Mouse (Mus musculus) erythroblast, embryonic 14.5 days (primary cell): ENCODE data around the gene Pdzd4. TPM values are rescaled to one million over a fixed set of nuclear protein-coding genes. Genes with fewer than 3 reads are reported as not detected.

ENCODE experiments used
- H3K27me3 ChIP-seq: 2 replicates; pipeline ENCODE4 v1.6.1; 2012; ENCODE audit warnings: inconsistent platforms; ENCODE audit not compliant: control insufficient read depth
- H3K36me3 ChIP-seq: 2 replicates; pipeline ENCODE4 v1.6.1; 2012; ENCODE audit warnings: mild to moderate bottlenecking, inconsistent platforms; ENCODE audit not compliant: control insufficient read depth
- H3K4me1 ChIP-seq: 2 replicates; pipeline ENCODE4 v1.6.1; 2012; ENCODE audit warnings: inconsistent platforms; ENCODE audit not compliant: control insufficient read depth
- H3K4me3 ChIP-seq: replicated peaks from 2 replicates; pipeline ENCODE3; 2012; ENCODE audit warnings: moderate library complexity, mild to moderate bottlenecking, inconsistent platforms
- H3K9me3 ChIP-seq: 2 replicates; pipeline ENCODE4 v1.6.1; 2012; ENCODE audit warnings: low read length, inconsistent platforms, mixed read lengths; ENCODE audit not compliant: control insufficient read depth
- GATA1 ChIP-seq: IDR thresholded peaks from 2 replicates; pipeline ENCODE4 v1.6.1; 2012; ENCODE audit warnings: low read length, inconsistent platforms, mixed read lengths
- TAL1 ChIP-seq: IDR thresholded peaks from 3 replicates; pipeline ENCODE4 v1.6.1; 2012; ENCODE audit warnings: low read length, inconsistent platforms, mixed read lengths
- polyA plus RNA-seq: library from polyadenylated mRNA; stranded (reverse); fragments of >175 nt; gene quantifications from 2 replicates; pipeline ENCODE4 v1.2.3, GENCODE M21; 2012

Gene Pdzd4
- polyA plus RNA-seq, 1 experiment, result not detected

- no peaks in the 10 kb centered on the region for H3K9me3 ChIP-seq
- no peaks in the 10 kb centered on the region for H3K4me1 ChIP-seq
- no peaks in the 10 kb centered on the region for H3K36me3 ChIP-seq
- TF ChIP-seq TAL1 (no peak), GATA1 (no peak)
- H3K27me3 ChIP-seq, result peaks cover 5% of the 10 kb centered on the region; the same call in 1 of the 2 replicates
- H3K4me3 ChIP-seq, result no peak overlapping the region
Measured at GRCm38 (mm10) chrX:73758611-73759290, 66.0 kb downstream of the Pdzd4 start.

GRCm38 (mm10) chrX:73756334-73757140 is 68.2 kb downstream of the Pdzd4 start, which contains the start of gene Plxnb3:
Gene Plxnb3, plus strand, starts transcription at chrX:73757090.
- TF ChIP-seq TAL1 (no peak), GATA1 (no peak)
- H3K4me3 ChIP-seq, result no peak within 1 kb of the TSS
- H3K36me3 ChIP-seq, result no peaks in the 10 kb centered on the region
- H3K27me3 ChIP-seq, result peaks cover 5% of the 10 kb centered on the region; the same call in 1 of the 2 replicates
- no peaks in the 10 kb centered on the region for H3K4me1 ChIP-seq
- no peaks in the 10 kb centered on the region for H3K9me3 ChIP-seq

- no peak for TF ChIP-seq GATA1
- no peak for TF ChIP-seq TAL1
- no peak overlapping the region for H3K4me3 ChIP-seq
- H3K36me3 ChIP-seq, result no peaks in the 10 kb centered on the region
- H3K9me3 ChIP-seq, result no peaks in the 10 kb centered on the region
- no peaks in the 10 kb centered on the region for H3K4me1 ChIP-seq
- H3K27me3 ChIP-seq, result no peaks in the 10 kb centered on the region; the same call in 1 of the 2 replicates
Measured at GRCm38 (mm10) chrX:73748977-73749376, 75.8 kb downstream of the Pdzd4 start.

GRCm38 (mm10) chrX:73744774-73745481 is 79.8 kb downstream of the Pdzd4 start:
- no peaks in the 10 kb centered on the region for H3K9me3 ChIP-seq
- no peaks in the 10 kb centered on the region for H3K4me1 ChIP-seq
- TF ChIP-seq TAL1 (no peak), GATA1 (no peak)
- H3K36me3 ChIP-seq, result no peaks in the 10 kb centered on the region
- no peaks in the 10 kb centered on the region for H3K27me3 ChIP-seq
- no peak overlapping the region for H3K4me3 ChIP-seq

Other genes with a start within 250 kb of the Pdzd4 start
- 0.10 TPM in 2 replicates for gene Dusp9, start 185.6 kb downstream of the Pdzd4 start, polyA plus RNA-seq
- not detected in 2 replicates for gene Pnck, start 164.9 kb downstream of the Pdzd4 start, polyA plus RNA-seq
- not detected in 2 replicates for gene Slc6a8, start 151.8 kb downstream of the Pdzd4 start, polyA plus RNA-seq
- 1.6 and 1.8 TPM in 2 replicates for gene Bcap31, start 108.8 kb downstream of the Pdzd4 start, polyA plus RNA-seq
- gene Abcd1, start 108.4 kb downstream of the Pdzd4 start, polyA plus RNA-seq, result 1.6 and 2.2 TPM in 2 replicates
- not detected in 2 replicates for gene Plxnb3, start 67.9 kb downstream of the Pdzd4 start, polyA plus RNA-seq
- not detected in 2 replicates for gene Srpk3, start 50.6 kb downstream of the Pdzd4 start, polyA plus RNA-seq
- gene Idh3g, start 38.1 kb downstream of the Pdzd4 start, polyA plus RNA-seq, result 4.3 and 5.1 TPM in 2 replicates
- gene Ssr4, start 37.9 kb downstream of the Pdzd4 start, polyA plus RNA-seq, result 2.6 and 3.5 TPM in 2 replicates
- gene Avpr2, start 67.1 kb upstream of the Pdzd4 start, polyA plus RNA-seq, result not detected in 2 replicates
- 0.05 and 0.09 TPM in 2 replicates for gene L1cam, start 71.1 kb upstream of the Pdzd4 start, polyA plus RNA-seq
- 0.27 and 0.38 TPM in 2 replicates for gene Arhgap4, start 96.9 kb upstream of the Pdzd4 start, polyA plus RNA-seq
- gene Naa10, start 97.0 kb upstream of the Pdzd4 start, polyA plus RNA-seq, result 17.2 and 21.3 TPM in 2 replicates
- gene Renbp, start 105.9 kb upstream of the Pdzd4 start, polyA plus RNA-seq, result 0.91 and 3.1 TPM in 2 replicates
- gene Hcfc1, start 141.4 kb upstream of the Pdzd4 start, polyA plus RNA-seq, result 13.7 and 22.5 TPM in 2 replicates
- gene Irak1, start 198.9 kb upstream of the Pdzd4 start, polyA plus RNA-seq, result 16.2 and 16.9 TPM in 2 replicates